Mouse (Mus musculus): Measurements from ENCODE around the gene Mrpl34.

GRCm38 (mm10) chr8:71497077-71497645, 32.4 kb downstream of the Mrpl34 start:
- TF ChIP-seq CTCF (IDR thresholded peaks at IDR 0.05; ENCODE audit: low read depth): no peak
- TF ChIP-seq EP300 (IDR thresholded peaks at IDR 0.05; ENCODE audit: low read depth): no peak

All from liver, postnatal 0 days (tissue).